Mouse (Mus musculus): ENCODE data around the gene 4930556J24Rik. TPM values are rescaled to one million over a fixed set of nuclear protein-coding genes. Genes with fewer than 3 reads are reported as not detected.

The 4930556J24Rik gene
- polyA plus RNA-seq, 1 experiment from 2014 or later: not detected

DNA sequence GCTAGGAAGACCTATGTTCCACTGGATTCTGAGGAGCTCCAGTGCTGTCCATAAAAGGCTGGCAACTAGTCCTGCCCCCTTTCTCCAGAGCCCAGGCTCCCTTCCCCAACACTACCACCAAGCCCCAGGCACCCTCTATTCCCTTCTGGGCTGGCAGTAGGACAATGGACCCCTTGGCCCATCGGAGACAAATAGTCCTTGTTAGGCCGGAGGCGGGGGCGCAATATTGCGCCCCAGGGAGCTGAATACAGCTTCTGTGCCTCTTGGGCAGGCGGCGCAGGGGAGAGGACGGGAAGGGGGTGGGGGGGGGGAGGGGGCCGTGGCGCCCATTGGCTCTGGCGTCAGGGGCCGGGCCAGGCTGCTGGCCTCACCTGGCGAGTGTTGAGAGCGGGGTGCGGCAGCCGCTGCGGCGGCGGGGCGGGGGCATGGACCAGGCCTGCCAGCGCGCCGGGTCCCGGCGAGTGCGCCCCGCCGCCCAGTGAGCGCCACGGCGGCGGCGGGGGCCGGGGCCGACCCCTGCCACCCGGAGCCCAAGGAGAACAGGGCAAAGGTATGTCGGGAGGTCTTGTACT lies 6.8 kb upstream of the 4930556J24Rik start, which contains the start of gene Gal3st1:
Gene Gal3st1 (plus strand): TSS at position 346 of the 572 bp plus-strand sequence.
- H3K36me3 ChIP-seq (replicated peaks; ENCODE audit: control insufficient read depth, insufficient read depth, low read depth, low read length): no peaks in the 10 kb centered on the region
- ATAC-seq (replicated peaks; ENCODE audit: insufficient number of reproducible peaks, low FRiP score, low TSS enrichment, low read depth): peak; percentile 58; the same call in 1 of the 2 replicates
- no peak within 1 kb of the TSS for H3K27ac ChIP-seq (replicated peaks; ENCODE audit: low read depth, low read length)
- DNase-seq (ENCODE audit: low spot score): peak; percentile 13
- WGBS: under 1% methylated on average over 27 of the region's 37 CpGs
- no peaks in the 10 kb centered on the region for H3K4me1 ChIP-seq (ENCODE audit: control insufficient read depth, insufficient read depth, low read length)
- peak within 1 kb of the TSS; percentile 40 for H3K4me3 ChIP-seq (ENCODE audit: low read depth, low read length)
- H3K9ac ChIP-seq (replicated peaks; ENCODE audit: low read length): peak within 1 kb of the TSS; percentile 59
- H3K4me2 ChIP-seq (ENCODE audit: low read depth, low read length): peak within 1 kb of the TSS; percentile 79
- H3K9me3 ChIP-seq (replicated peaks; ENCODE audit: control insufficient read depth, low read length): no peaks in the 10 kb centered on the region
- no peaks in the 10 kb centered on the region for H3K27me3 ChIP-seq (ENCODE audit: control insufficient read depth, insufficient read depth, low read length)

DNA sequence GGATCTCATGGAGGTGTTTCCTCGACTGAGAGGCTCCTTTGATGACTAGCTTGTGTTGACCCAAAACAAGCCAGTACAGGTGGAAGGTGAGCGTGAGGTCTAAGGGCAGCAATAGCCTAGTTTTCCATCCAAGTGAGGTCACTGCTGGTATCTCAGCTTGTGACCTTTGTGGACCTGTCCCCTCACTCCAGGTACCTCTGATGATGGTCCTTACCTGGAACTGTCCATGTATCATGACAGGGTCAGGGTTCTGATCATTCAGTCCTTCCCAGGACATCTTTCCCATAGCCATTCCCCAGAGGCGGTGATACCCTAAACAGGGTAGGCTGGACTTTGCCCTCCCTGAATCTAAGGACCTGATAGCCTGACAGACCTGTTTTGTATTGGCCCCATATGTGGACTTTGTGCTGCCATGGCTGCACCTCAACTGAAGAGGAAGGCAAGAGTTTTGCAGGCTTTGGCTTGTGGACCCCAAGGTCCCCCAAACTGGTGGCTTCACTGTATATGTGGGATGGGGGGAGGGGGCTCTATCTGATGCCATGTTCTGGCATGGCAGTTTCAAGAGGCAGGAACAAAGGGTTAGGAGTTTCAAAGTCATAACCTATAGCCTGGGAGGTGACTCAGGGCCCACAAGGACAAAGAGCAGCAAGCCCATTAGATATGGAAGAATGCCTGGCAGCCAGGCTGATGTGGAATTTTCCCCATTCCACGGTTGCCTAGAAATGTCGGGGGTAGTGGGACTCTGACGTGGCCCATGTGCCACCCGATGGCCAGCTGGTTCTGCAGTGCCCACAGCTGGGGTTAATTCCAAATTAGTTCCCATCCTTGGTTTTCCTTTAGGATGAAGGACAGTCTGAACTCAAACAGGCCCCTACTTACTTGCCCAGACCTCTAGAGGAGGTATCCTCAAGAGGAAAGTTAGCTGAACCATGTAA lies 6.0 kb upstream of the 4930556J24Rik start:
- Histone ChIP-seq H3K9ac (replicated peaks; ENCODE audit: low read length) (no peak overlapping the region; the same call in 1 of the 2 replicates), H3K4me1 (ENCODE audit: control insufficient read depth, insufficient read depth, low read length) (no peaks in the 10 kb centered on the region), H3K27ac (replicated peaks; ENCODE audit: low read depth, low read length) (no peak overlapping the region), H3K4me3 (ENCODE audit: low read depth, low read length) (no peak overlapping the region), H3K27me3 (ENCODE audit: control insufficient read depth, insufficient read depth, low read length) (no peaks in the 10 kb centered on the region), H3K4me2 (ENCODE audit: low read depth, low read length) (no peak overlapping the region; the same call in 1 of the 2 replicates), H3K9me3 (replicated peaks; ENCODE audit: control insufficient read depth, low read length) (no peaks in the 10 kb centered on the region), H3K36me3 (replicated peaks; ENCODE audit: control insufficient read depth, insufficient read depth, low read depth, low read length) (no peaks in the 10 kb centered on the region)
- no peak for DNase-seq (ENCODE audit: low spot score)
- no peak for ATAC-seq (replicated peaks; ENCODE audit: insufficient number of reproducible peaks, low FRiP score, low TSS enrichment, low read depth)
- 69% methylated on average over 7 of the region's 7 CpGs for WGBS

- no peaks in the 10 kb centered on the region for H3K9me3 ChIP-seq (replicated peaks; ENCODE audit: control insufficient read depth, low read length)
- no peaks in the 10 kb centered on the region for H3K27me3 ChIP-seq (ENCODE audit: control insufficient read depth, insufficient read depth, low read length)
- 41% methylated on average over 6 of the region's 6 CpGs for WGBS
- no peak for ATAC-seq (replicated peaks; ENCODE audit: insufficient number of reproducible peaks, low FRiP score, low TSS enrichment, low read depth)
- H3K9ac ChIP-seq (replicated peaks; ENCODE audit: low read length): no peak overlapping the region
- H3K4me3 ChIP-seq (ENCODE audit: low read depth, low read length): no peak overlapping the region
- H3K27ac ChIP-seq (replicated peaks; ENCODE audit: low read depth, low read length): no peak overlapping the region
- H3K4me1 ChIP-seq (ENCODE audit: control insufficient read depth, insufficient read depth, low read length): no peaks in the 10 kb centered on the region
- no peaks in the 10 kb centered on the region; the same call in none of the 2 replicates for H3K36me3 ChIP-seq (replicated peaks; ENCODE audit: control insufficient read depth, insufficient read depth, low read depth, low read length)
- H3K4me2 ChIP-seq (ENCODE audit: low read depth, low read length): no peak overlapping the region
- DNase-seq (ENCODE audit: low spot score): peak; percentile 27
Measured at GRCm38 (mm10) chr11:3981536-3981935, 5.0 kb upstream of the 4930556J24Rik start.

- no peak overlapping the region for H3K27ac ChIP-seq (replicated peaks; ENCODE audit: low read depth, low read length)
Measured at GRCm38 (mm10) chr11:3978421-3978820, 1.8 kb upstream of the 4930556J24Rik start.

DNA sequence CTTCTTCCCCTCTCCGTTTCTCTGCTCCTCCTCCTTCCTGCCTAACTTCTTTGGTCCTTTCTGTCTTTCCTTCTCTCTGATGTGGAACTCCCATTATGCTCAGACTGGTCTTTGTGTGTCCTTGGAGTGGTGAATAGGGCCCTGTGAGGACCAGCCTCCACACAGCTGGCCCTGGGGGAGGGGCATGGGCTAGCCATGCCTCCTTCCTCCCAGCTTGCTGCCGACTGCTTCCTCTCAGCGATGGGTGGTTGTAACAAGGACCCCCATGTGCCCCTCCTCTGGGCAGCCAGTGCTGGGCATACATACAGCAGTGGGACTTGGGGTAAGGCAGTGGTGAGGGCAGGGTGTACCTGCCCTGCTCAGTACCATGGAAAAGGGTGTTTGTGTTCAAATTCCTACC lies 2.3 kb downstream of the 4930556J24Rik start:
- no peak overlapping the region for H3K9ac ChIP-seq (replicated peaks; ENCODE audit: low read length)
- no peaks in the 10 kb centered on the region for H3K4me1 ChIP-seq (ENCODE audit: control insufficient read depth, insufficient read depth, low read length)
- no peaks in the 10 kb centered on the region for H3K27me3 ChIP-seq (ENCODE audit: control insufficient read depth, insufficient read depth, low read length)
- no peak overlapping the region for H3K4me3 ChIP-seq (ENCODE audit: low read depth, low read length)
- ATAC-seq (replicated peaks; ENCODE audit: insufficient number of reproducible peaks, low FRiP score, low TSS enrichment, low read depth) (no peak), DNase-seq (ENCODE audit: low spot score) (no peak)
- H3K9me3 ChIP-seq (replicated peaks; ENCODE audit: control insufficient read depth, low read length): no peaks in the 10 kb centered on the region
- no peak overlapping the region for H3K27ac ChIP-seq (replicated peaks; ENCODE audit: low read depth, low read length)
- no peak overlapping the region for H3K4me2 ChIP-seq (ENCODE audit: low read depth, low read length)
- peaks cover 10% of the 10 kb centered on the region for H3K36me3 ChIP-seq (replicated peaks; ENCODE audit: control insufficient read depth, insufficient read depth, low read depth, low read length)
- WGBS: 59% methylated on average over 3 of the region's 3 CpGs

More at GRCm38 (mm10) chr11:3978421-3978820, 1.8 kb upstream of the 4930556J24Rik start:
- no peak for ATAC-seq (replicated peaks; ENCODE audit: insufficient number of reproducible peaks, low FRiP score, low TSS enrichment, low read depth)
- Histone ChIP-seq H3K4me2 (ENCODE audit: low read depth, low read length) (no peak overlapping the region), H3K27me3 (ENCODE audit: control insufficient read depth, insufficient read depth, low read length) (no peaks in the 10 kb centered on the region), H3K36me3 (replicated peaks; ENCODE audit: control insufficient read depth, insufficient read depth, low read depth, low read length) (peaks cover 3% of the 10 kb centered on the region), H3K4me1 (ENCODE audit: control insufficient read depth, insufficient read depth, low read length) (no peaks in the 10 kb centered on the region), H3K9ac (replicated peaks; ENCODE audit: low read length) (no peak overlapping the region), H3K9me3 (replicated peaks; ENCODE audit: control insufficient read depth, low read length) (no peaks in the 10 kb centered on the region), H3K4me3 (ENCODE audit: low read depth, low read length) (no peak overlapping the region)
- DNase-seq (ENCODE audit: low spot score): no peak
- 89% methylated on average over 5 of the region's 5 CpGs for WGBS

GRCm38 (mm10) chr11:3973081-3973480 lies 3.5 kb downstream of the 4930556J24Rik start:
- Histone ChIP-seq H3K36me3 (replicated peaks; ENCODE audit: control insufficient read depth, insufficient read depth, low read depth, low read length) (peaks cover 10% of the 10 kb centered on the region), H3K4me3 (ENCODE audit: low read depth, low read length) (no peak overlapping the region), H3K9me3 (replicated peaks; ENCODE audit: control insufficient read depth, low read length) (no peaks in the 10 kb centered on the region), H3K4me1 (ENCODE audit: control insufficient read depth, insufficient read depth, low read length) (no peaks in the 10 kb centered on the region), H3K27me3 (ENCODE audit: control insufficient read depth, insufficient read depth, low read length) (no peaks in the 10 kb centered on the region), H3K27ac (replicated peaks; ENCODE audit: low read depth, low read length) (no peak overlapping the region), H3K9ac (replicated peaks; ENCODE audit: low read length) (no peak overlapping the region), H3K4me2 (ENCODE audit: low read depth, low read length) (no peak overlapping the region)
- 96% methylated on average over 7 of the region's 7 CpGs for WGBS
- DNase-seq (ENCODE audit: low spot score) (no peak), ATAC-seq (replicated peaks; ENCODE audit: insufficient number of reproducible peaks, low FRiP score, low TSS enrichment, low read depth) (no peak)

DNA sequence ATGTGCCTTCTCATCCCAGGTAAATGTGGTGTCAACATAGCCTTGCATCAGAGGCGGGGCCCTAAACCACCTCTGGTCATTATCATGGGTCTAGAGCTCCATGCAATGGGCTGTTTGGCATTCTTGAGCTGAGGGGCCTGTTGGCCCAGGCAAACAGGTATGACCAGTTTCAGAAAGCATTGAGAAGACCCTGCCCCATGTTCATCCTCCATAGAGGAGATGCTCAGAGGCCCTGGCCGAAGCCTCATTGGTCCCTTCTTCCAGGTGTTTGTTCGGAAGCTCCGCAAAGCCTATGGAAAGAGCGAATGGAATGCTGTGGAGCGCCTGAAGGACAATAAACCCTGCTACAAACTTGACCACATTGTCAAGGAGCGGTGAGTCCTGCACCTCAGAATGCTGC lies 6.2 kb downstream of the 4930556J24Rik start:
- 97% methylated on average over 7 of the region's 7 CpGs for WGBS
- no peaks in the 10 kb centered on the region for H3K9me3 ChIP-seq (replicated peaks; ENCODE audit: control insufficient read depth, low read length)
- H3K4me1 ChIP-seq (ENCODE audit: control insufficient read depth, insufficient read depth, low read length): no peaks in the 10 kb centered on the region
- ATAC-seq (replicated peaks; ENCODE audit: insufficient number of reproducible peaks, low FRiP score, low TSS enrichment, low read depth): no peak
- DNase-seq (ENCODE audit: low spot score): no peak
- no peak overlapping the region for H3K9ac ChIP-seq (replicated peaks; ENCODE audit: low read length)
- H3K4me2 ChIP-seq (ENCODE audit: low read depth, low read length): no peak overlapping the region
- no peak overlapping the region for H3K4me3 ChIP-seq (ENCODE audit: low read depth, low read length)
- H3K36me3 ChIP-seq (replicated peaks; ENCODE audit: control insufficient read depth, insufficient read depth, low read depth, low read length): peaks cover 8% of the 10 kb centered on the region
- H3K27me3 ChIP-seq (ENCODE audit: control insufficient read depth, insufficient read depth, low read length): no peaks in the 10 kb centered on the region
- H3K27ac ChIP-seq (replicated peaks; ENCODE audit: low read depth, low read length): no peak overlapping the region

DNA sequence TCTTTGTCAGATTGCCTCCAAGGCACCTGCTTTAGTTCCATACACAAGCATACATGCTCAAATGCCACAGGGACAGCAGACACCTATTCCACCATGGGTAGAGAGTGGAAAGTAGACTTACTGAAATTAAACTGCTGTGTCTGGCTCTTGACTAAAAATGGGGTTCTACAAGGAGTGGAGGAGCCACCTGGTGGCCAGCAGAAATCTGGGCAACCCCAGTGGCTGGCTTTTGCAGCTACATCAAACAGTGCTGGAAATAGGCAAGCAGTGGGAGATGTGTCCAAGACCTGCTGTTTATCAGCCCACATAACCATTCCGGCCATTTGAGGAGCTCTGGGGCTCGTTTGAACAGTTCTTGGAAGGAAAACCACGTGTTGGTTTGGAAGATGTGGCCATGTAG lies 6.7 kb downstream of the 4930556J24Rik start:
- Histone ChIP-seq H3K4me2 (ENCODE audit: low read depth, low read length) (no peak overlapping the region), H3K9me3 (replicated peaks; ENCODE audit: control insufficient read depth, low read length) (no peaks in the 10 kb centered on the region), H3K9ac (replicated peaks; ENCODE audit: low read length) (no peak overlapping the region), H3K4me3 (ENCODE audit: low read depth, low read length) (no peak overlapping the region), H3K27ac (replicated peaks; ENCODE audit: low read depth, low read length) (no peak overlapping the region), H3K27me3 (ENCODE audit: control insufficient read depth, insufficient read depth, low read length) (no peaks in the 10 kb centered on the region), H3K4me1 (ENCODE audit: control insufficient read depth, insufficient read depth, low read length) (no peaks in the 10 kb centered on the region), H3K36me3 (replicated peaks; ENCODE audit: control insufficient read depth, insufficient read depth, low read depth, low read length) (peaks cover 8% of the 10 kb centered on the region)
- ATAC-seq (replicated peaks; ENCODE audit: insufficient number of reproducible peaks, low FRiP score, low TSS enrichment, low read depth) (no peak), DNase-seq (ENCODE audit: low spot score) (no peak)
- WGBS: 91% methylated on average over 3 of the region's 3 CpGs
